In the genomic region with DNA sequence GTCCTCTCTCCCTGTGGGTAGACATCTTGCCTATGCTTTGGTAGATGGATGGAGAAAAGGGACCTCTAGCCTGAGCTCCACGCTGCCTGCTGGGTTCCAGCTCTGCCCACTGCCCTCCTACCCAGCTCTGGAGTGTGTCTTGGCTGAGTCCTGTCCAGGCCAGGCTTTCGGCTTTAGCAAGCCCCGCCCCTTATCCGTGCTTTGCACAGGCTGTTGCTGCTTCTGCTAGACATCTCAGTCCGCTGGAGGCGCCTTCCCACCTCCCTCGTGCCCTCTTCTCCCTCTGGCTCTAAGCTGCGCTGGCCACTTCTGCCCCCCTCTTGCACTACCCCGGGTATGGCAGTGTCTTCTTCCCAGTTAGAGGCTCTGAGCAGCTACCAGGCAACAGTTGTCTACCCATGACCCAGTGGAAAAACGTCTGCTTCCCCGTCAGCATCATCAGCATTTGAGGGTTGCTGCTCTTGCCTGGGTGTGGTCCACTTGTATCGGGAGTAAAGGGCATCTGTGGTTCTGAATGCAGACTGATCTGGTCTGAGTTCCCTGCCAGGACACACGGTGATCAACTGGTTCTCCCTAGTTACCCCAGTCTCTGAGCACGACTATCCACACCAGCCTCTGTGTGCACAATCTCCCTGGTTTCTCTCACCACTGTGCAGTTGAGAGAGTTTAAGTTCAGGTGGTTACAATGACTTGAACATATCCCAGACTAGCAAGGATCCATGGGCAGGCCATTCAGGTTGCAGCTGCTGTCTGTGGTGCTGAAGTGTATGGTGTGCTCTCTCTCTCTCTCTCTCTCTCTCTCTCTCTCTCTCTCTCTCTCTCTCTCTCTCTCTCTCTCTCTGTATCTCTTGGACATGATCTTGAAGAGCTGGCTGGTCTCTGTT, we compare ENCODE assay signal across 9 mouse cellular contexts. TPM values are rescaled to one million over a fixed set of nuclear protein-coding genes. Genes with fewer than 3 reads are reported as not detected.
DNase-seq lines count a peak whose midpoint lies in the region; ATAC-seq lines count a peak whose summit lies in the region.
"Had no signal": no experiment of that assay in that cellular context is flagged by ENCODE, and none has a peak within 500 bp of the region (broad histone marks: within the 10 kb centered on the region; RNA-seq: fewer than 3 reads in every experiment).

No protein-coding gene starts in this region.

- H3K4me1 ChIP-seq in embryonic facial prominence, embryonic 10.5 days: peaks cover 18% of the 10 kb centered on the region
- no peaks in the 10 kb centered on the region for H3K4me1 ChIP-seq in lung, embryonic 16.5 days (replicated peaks; ENCODE audit: control insufficient read depth, insufficient read depth, low read length)

- peaks cover 51% of the 10 kb centered on the region for H3K27me3 ChIP-seq in embryonic facial prominence, embryonic 10.5 days (replicated peaks; ENCODE audit: low read depth, poor library complexity, severe bottlenecking)
- peaks cover 16% of the 10 kb centered on the region; the same call in 1 of the 2 replicates for H3K27me3 ChIP-seq in lung, embryonic 16.5 days (ENCODE audit: control insufficient read depth, insufficient read depth, low read depth, low read length)

- no peak overlapping the region for H3K4me3 ChIP-seq in embryonic facial prominence, embryonic 10.5 days
- H3K4me3 ChIP-seq in lung, embryonic 16.5 days (ENCODE audit: low read length): no peak overlapping the region
- H3K4me3 ChIP-seq: limb, embryonic 12.5 days had no signal

- no peaks in the 10 kb centered on the region for H3K36me3 ChIP-seq in embryonic facial prominence, embryonic 10.5 days (replicated peaks)
- no peaks in the 10 kb centered on the region for H3K36me3 ChIP-seq in lung, embryonic 16.5 days (ENCODE audit: control insufficient read depth, insufficient read depth, low read length)
- H3K36me3 ChIP-seq: limb, embryonic 12.5 days had no signal

- H3K9me3 ChIP-seq in embryonic facial prominence, embryonic 10.5 days: no peaks in the 10 kb centered on the region
- H3K9me3 ChIP-seq in lung, embryonic 16.5 days (ENCODE audit: control insufficient read depth, low read length): no peaks in the 10 kb centered on the region
- H3K9me3 ChIP-seq: limb, embryonic 12.5 days had no signal

- no peak overlapping the region for H3K4me2 ChIP-seq in lung, embryonic 16.5 days (ENCODE audit: low read depth, low read length)
- H3K4me2 ChIP-seq: limb, embryonic 12.5 days had no signal

- intact Hi-C loops in left cerebral cortex, postnatal 4 days (cut with DNase I): no loop called here

- no peak overlapping the region for H3K27ac ChIP-seq in embryonic facial prominence, embryonic 10.5 days (replicated peaks)
- no peak overlapping the region for H3K27ac ChIP-seq in lung, embryonic 16.5 days (ENCODE audit: low read length)
- H3K27ac ChIP-seq: limb, embryonic 12.5 days had no signal

- 15% methylated on average over 14 of the region's 14 CpGs for WGBS in embryonic facial prominence, embryonic 10.5 days
- 9% methylated on average over 14 of the region's 14 CpGs for WGBS in lung, embryonic 16.5 days

- DNase-seq in left cerebral cortex, postnatal 4 days: peak; percentile 50
- DNase-seq in left cerebral cortex, adult 11 months (ENCODE audit: low spot score): no peak
- DNase-seq in embryonic facial prominence, embryonic 10.5 days (ENCODE audit: low spot score): peak; percentile 49
- DNase-seq in retina, postnatal 1 day: peak; percentile 70
- DNase-seq in gastrocnemius, postnatal 25 days: no peak
- no peak for DNase-seq in cerebellum, adult 18-20 months

- peak; percentile 21; the same call in 1 of the 2 replicates for ATAC-seq in lung, embryonic 16.5 days (ENCODE audit: low read depth)
- no peak for ATAC-seq in cerebellum, adult (ENCODE audit: insufficient number of reproducible peaks, low FRiP score, low TSS enrichment)

- no peak overlapping the region for H3K9ac ChIP-seq in lung, embryonic 16.5 days (ENCODE audit: low read length)
- H3K9ac ChIP-seq: limb, embryonic 12.5 days had no signal

RNA-seq across cellular contexts. Expression of a gene that starts 13.2 kb away (rescaled TPM):
- 100 to 1,000 TPM; 185 to 191 TPM for total RNA-seq in left cerebral cortex, postnatal 4 days (2021)
- polyA plus RNA-seq in embryonic facial prominence, embryonic 10.5 days (2016; fragmentation: Nextera tagmentation; extraction: Ambion mirVana): 0.05 TPM in 2 replicates
- polyA plus RNA-seq in lung, embryonic 16.5 days (2015; fragmentation: Nextera tagmentation; extraction: Ambion mirVana): 0.28 and 0.38 TPM in 2 replicates
- total RNA-seq in gastrocnemius, postnatal 25 days (2021): under 1 TPM; 0.03 to 0.08 TPM

RNA-seq across cellular contexts. Expression of a gene that starts 26.1 kb away (rescaled TPM):
- 100 to 1,000 TPM; 335 to 363 TPM for total RNA-seq in left cerebral cortex, postnatal 4 days (2021)
- 360 and 367 TPM in 2 replicates for polyA plus RNA-seq in embryonic facial prominence, embryonic 10.5 days (2016; fragmentation: Nextera tagmentation; extraction: Ambion mirVana)
- 361 and 378 TPM in 2 replicates for polyA plus RNA-seq in lung, embryonic 16.5 days (2015; fragmentation: Nextera tagmentation; extraction: Ambion mirVana)
- total RNA-seq in gastrocnemius, postnatal 25 days (2021): 100 to 1,000 TPM; 194 to 222 TPM

RNA-seq across cellular contexts. Expression of a gene that starts 32.9 kb away (rescaled TPM):
- 1 to 10 TPM; 3.0 to 3.8 TPM for total RNA-seq in left cerebral cortex, postnatal 4 days (2021)
- 1.3 and 2.3 TPM in 2 replicates for polyA plus RNA-seq in embryonic facial prominence, embryonic 10.5 days (2016; fragmentation: Nextera tagmentation; extraction: Ambion mirVana)
- 2.5 and 2.7 TPM in 2 replicates for polyA plus RNA-seq in lung, embryonic 16.5 days (2015; fragmentation: Nextera tagmentation; extraction: Ambion mirVana)
- total RNA-seq in gastrocnemius, postnatal 25 days (2021): not detected

RNA-seq across cellular contexts. Expression of a gene that starts 54.6 kb away (rescaled TPM):
- 10 to 100 TPM; 22.8 to 23.4 TPM for total RNA-seq in left cerebral cortex, postnatal 4 days (2021)
- polyA plus RNA-seq in embryonic facial prominence, embryonic 10.5 days (2016; fragmentation: Nextera tagmentation; extraction: Ambion mirVana): 29.5 and 30.2 TPM in 2 replicates
- 21.7 and 24.0 TPM in 2 replicates for polyA plus RNA-seq in lung, embryonic 16.5 days (2015; fragmentation: Nextera tagmentation; extraction: Ambion mirVana)
- 10 to 100 TPM; 16.5 to 16.8 TPM for total RNA-seq in gastrocnemius, postnatal 25 days (2021)

Comparison
In these comparisons a context has a peak if more than half of its experiments do, and no peak if none do; other contexts are left out.
1. DNase-seq: peak in left cerebral cortex, postnatal 4 days (single experiment), embryonic facial prominence, embryonic 10.5 days (single experiment) and retina, postnatal 1 day (single experiment); none in left cerebral cortex, adult 11 months (single experiment), gastrocnemius, postnatal 25 days (single experiment) and cerebellum, adult 18-20 months (0 of 2).
2. RNA of a gene that starts 13.2 kb away (total RNA-seq): 185 to 191 TPM in left cerebral cortex, postnatal 4 days; 0.03 to 0.08 TPM in gastrocnemius, postnatal 25 days; every median in the first group is over 100 times any median in the second.